Mouse (Mus musculus): ENCODE measurements around the gene Lrba.

DNA sequence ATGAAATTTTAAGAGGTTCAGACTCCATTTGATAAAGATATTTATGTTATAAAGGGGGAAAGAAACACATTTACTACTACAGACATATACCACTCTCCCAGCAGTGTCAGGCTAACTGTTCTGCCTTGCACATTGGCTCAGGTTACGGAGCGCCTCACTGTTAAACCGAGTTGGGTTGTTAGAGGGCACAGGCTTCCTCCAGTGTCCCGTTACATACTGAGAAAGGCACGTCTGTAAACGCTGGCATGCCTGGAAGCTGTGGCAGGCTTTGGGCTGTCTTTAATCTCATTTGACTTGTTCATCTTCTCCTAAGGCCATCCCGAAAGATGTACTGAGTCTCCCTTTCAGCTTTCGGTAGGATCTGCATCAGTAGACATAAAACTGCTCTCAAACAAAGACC is 544.1 kb downstream of the Lrba start:
- TF ChIP-seq POLR2A (IDR thresholded peaks at IDR 0.05; ENCODE audit: control insufficient read depth, low read depth, low read length) (no peak), CTCF (IDR thresholded peaks at IDR 0.05; ENCODE audit: control insufficient read depth, insufficient read depth, insufficient replicate concordance, low read depth, low read length) (no peak)

All from testis, adult 2 months (tissue).